Mouse (Mus musculus) retina, adult 2 months (tissue): Measurements from ENCODE around the gene Lcn2.
A peak's percentile ranks its signal among the peaks of the same experiment; 100 is the strongest.
"Not testable (repeated sequence)": the region's sequence is repeated elsewhere in the genome, so short reads cannot be mapped to it uniquely, and the experiment has no call there.

ENCODE experiments used
- DNase-seq: peaks from one replicate; pipeline ENCODE4 v3.0.0-alpha.2; 2012; ENCODE audit warnings: low read depth, low spot score

Gene Lcn2

GRCm38 (mm10) chr2:32367315-32367714 lies 20.7 kb downstream of the Lcn2 start:
- no peak for DNase-seq

GRCm38 (mm10) chr2:32364121-32364520 lies 23.9 kb downstream of the Lcn2 start:
- DNase-seq = no peak

DNA sequence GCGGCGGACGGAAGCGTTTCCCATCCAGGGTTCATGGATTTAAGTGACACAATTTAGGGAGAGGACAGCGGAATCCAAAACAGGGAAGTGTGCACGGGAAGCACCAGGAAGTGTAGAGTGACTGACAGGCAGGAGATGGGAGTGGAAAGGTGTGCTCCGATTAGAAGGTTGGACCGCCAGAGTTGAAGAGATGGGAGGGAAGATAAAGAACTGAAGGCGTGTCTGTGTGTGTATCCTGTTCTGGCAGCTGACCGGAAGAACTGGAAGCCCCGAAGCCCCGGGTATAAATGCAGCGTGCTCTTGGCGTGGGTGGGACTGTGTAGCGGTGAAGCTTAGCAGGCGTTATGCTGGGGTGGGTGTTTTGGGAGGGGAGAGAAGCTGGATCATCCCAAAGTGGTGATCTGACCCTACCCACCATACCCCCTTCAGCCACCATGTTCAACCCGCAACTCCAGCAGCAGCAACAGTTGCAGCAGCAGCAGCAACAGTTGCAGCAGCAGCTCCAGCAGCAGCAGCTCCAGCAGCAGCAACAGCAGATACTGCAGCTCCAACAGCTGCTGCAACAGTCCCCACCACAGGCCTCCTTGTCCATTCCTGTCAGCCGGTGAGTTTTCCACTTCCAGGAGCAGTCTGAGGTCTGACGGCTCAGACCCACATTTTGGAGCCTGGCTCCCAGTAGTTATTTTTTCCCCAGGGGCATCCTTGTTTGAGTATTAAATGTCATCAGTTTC lies 24.5 kb downstream of the Lcn2 start:
- DNase-seq = no peak

DNA sequence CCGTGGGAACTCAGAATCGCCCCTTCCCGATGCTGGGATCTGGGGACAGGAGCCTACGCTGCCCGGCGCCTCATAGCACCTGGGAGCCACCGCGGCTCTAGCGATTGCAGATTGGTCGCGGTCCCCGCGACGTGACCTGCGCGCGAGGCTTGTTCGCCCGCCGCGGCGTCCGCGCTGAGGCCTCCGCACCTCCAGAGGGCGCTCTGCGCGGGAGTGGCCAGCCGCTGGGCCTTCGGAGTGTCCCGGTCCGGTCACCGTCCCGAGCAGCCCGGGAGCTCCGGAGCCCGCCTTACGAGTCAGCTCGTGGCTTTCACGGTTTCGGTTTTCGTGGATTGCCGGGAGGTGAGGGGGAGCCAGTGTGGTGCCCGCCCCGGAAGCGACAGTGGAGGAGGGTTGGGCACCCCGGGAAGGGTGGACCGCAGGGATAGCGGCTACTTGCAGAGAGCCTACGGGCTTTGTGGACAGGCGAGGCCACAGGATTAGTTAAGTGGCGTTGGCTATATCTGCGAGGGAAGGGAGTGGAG lies 25.2 kb downstream of the Lcn2 start:
- DNase-seq = peak; percentile 80

DNA sequence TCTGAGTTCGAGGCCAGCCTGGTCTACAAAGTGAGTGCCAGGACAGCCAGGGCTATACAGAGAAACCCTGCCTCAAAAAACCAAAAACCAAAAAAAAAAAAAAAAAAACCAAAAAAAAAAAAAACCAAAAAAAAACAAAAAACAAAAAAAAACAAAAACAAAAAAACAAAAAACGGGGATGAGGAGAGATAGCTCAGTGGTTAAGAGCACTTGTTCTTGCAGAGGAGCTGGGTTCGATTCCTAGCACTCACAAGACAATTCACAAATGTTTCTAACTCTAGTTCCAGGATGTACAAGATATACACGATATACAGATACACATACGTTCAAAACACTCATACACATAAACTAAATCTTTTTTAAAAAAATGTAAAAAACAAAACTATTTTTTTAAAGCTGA lies 25.8 kb downstream of the Lcn2 start:
- not testable (repeated sequence) for DNase-seq

- DNase-seq = peak; percentile 53
These were observed 26.6 kb downstream of the Lcn2 start for GRCm38 (mm10) chr2:32361437-32361836.

DNA sequence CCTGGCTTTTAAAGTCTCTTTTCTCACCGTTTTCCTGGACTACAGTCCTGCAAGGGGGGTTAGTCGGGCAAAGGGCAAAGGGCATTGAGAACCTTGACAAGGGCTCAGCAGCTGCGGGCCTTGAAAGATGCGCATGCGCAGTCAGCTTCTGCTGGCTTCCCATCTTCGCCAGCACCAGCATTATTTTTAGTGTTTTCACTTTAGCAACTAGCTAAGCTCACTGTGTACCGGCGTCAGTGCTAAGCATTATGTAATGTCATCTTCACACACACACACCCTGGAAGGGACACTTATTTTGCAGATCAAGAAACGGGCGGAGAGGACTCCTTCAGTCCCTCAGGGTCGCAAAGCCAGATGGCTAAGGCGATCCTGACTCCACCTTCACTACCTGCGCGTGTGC lies 27.3 kb downstream of the Lcn2 start:
- peak; percentile 64 for DNase-seq

GRCm38 (mm10) chr2:32358381-32358780 lies 29.7 kb downstream of the Lcn2 start:
- no peak for DNase-seq

- DNase-seq = no peak
These were observed 30.3 kb downstream of the Lcn2 start for GRCm38 (mm10) chr2:32357710-32358109.

DNA sequence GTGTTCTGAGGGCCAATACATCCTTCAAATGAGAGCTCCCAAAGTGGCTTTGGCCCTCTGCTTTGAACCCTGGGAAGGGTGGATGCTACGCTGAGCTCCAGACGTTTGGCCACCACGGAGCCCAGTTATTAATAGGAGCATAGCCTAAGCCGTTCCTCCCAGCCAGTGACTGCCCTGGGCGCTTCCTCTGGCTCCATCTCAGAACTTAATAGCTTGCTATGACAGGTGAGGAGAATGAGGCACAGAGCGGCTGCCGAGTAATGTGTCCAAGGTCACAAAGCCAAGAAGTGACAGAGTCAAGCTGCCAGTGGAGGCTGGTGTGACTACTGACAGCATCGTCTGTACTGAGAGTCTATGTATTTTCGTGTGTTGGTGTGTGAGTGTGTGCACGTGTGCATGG lies 31.8 kb downstream of the Lcn2 start:
- no peak for DNase-seq

GRCm38 (mm10) chr2:32354336-32354895 lies 33.6 kb downstream of the Lcn2 start:
- no peak for DNase-seq

GRCm38 (mm10) chr2:32353836-32354235 lies 34.2 kb downstream of the Lcn2 start:
- DNase-seq = no peak

- peak; percentile 81 for DNase-seq
These were observed 35.0 kb downstream of the Lcn2 start, which contains the start of gene Dnm1 for GRCm38 (mm10) chr2:32353007-32353542. Gene Dnm1 (minus strand): TSS chr2:32353338.

- peak; percentile 75 for DNase-seq
These were observed 35.7 kb downstream of the Lcn2 start, which contains the start of gene Ciz1 for GRCm38 (mm10) chr2:32352151-32353006. Gene Ciz1 (plus strand): TSS chr2:32352327.

- no peak for DNase-seq
These were observed 36.5 kb downstream of the Lcn2 start for GRCm38 (mm10) chr2:32351471-32351961.

DNA sequence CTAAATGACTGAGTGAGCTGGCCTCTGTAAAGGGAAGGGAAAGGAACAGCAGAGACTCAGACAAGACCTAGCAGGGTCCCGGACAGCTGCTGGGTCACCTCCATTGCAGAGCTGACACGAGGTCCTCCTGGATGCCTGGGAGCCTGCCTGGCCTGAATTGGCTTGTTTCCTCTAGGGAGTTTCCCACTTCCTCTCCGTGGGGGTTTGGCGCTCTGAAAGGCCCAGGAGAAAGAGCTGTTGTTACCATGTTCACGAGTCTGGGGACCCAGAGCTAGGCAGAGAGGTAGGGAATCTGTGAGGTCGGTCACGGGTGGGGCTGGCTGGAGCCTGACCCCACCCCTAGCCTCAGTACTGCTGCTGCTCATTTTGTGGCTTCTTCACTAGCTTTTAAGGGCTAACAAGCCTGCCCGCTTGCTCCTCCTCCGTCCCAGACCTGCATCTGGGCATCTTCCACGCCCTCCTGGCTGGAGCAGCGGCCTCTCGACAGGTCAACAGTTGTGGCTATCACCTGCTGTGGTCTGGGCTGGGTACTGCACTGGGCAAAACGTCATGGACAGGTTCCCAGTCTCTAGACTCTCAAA lies 37.5 kb downstream of the Lcn2 start:
- no peak for DNase-seq

- DNase-seq = no peak
These were observed 38.3 kb downstream of the Lcn2 start for GRCm38 (mm10) chr2:32349625-32350255.

- no peak for DNase-seq
These were observed 39.7 kb downstream of the Lcn2 start for GRCm38 (mm10) chr2:32348311-32348710.

DNA sequence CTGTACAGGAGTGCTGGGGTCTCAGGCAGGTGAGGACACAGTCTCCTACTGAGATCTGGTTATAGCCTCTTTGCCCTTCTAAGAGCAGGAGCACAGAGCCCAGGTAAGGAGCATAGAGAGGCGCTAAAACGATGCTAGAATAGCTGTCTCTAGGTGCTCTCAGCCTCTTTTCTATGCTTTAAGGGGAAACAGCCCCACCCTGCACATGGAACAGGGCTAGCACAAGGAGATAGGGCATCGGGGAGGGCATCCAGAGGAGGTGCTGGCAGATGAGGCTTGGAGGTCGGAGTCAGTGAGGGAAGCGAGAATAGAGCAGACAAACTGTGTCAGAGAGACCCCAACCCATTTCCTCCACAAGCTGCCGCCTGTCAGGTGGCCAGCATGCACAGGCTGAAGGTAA lies 41.0 kb downstream of the Lcn2 start:
- no peak for DNase-seq

DNA sequence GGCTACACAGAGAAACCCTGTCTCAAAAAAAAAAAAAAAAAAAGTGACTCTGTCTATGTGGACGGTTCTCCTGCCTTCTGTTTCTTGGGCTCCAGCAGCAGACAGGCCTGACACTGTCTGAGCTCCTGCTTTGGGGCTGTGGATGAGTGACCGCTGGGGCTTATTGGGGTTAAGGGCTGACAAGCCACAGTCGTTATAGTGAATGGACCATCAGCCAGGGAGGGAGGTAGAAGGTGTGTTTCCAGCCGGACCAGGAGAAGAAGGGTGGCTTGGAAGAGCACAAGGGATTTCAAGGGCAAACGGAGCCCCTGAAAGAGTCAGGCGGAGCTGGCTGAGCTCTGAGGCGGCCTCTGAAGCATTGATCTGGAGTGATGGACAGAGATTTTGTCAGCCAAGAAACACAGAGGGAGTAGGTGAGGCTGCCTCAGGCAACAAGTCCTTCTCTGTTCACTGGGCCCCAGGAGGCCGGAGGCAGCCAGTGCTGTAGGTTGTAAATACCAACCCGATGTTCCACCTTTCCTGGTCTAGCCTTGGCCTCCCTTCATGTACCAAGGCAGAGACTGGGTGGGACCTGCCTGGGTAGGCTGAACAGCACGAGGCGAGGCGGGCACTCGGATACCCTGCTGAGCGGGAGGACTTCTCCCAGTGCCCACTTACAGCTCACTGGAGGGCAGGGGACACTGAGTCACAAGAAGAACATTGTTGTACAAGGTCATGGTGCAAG lies 43.3 kb downstream of the Lcn2 start:
- DNase-seq = no peak
